Mouse (Mus musculus) kidney, embryonic 15.5 days (tissue): ENCODE measurements at regions not wholly inside any gene's neighbourhood (a gene's known extent, or its start where the extent isn't known, plus 50 kb on each side); places are given as distances from the start of the nearest gene placed in this dataset.

Experiments
- ATAC-seq: fragments of 200-750 bp; cut with Nextera tagmentation; replicated peaks from 2 replicates; pipeline ENCODE4 v1.8.0; 2017; ENCODE audit warnings: moderate TSS enrichment; ENCODE audit not compliant: low FRiP score
- H3K27ac ChIP-seq: fragments of 300-500 bp; sonication (generic); 2 replicates; pipeline ENCODE4 v1.5.1; 2015; ENCODE audit warnings: mild to moderate bottlenecking, inconsistent platforms
- H3K27me3 ChIP-seq: fragments of 300-500 bp; sonication (generic); 2 replicates; pipeline ENCODE4 v1.6.1; 2015; ENCODE audit warnings: inconsistent platforms
- H3K36me3 ChIP-seq: fragments of 300-500 bp; sonication (generic); 2 replicates; pipeline ENCODE4 v1.6.1; 2015; ENCODE audit warnings: inconsistent platforms
- H3K4me1 ChIP-seq: fragments of 300-500 bp; sonication (generic); 2 replicates; pipeline ENCODE4 v1.6.1; 2015; ENCODE audit warnings: inconsistent platforms
- H3K4me2 ChIP-seq: fragments of 300-500 bp; sonication (generic); 2 replicates; pipeline ENCODE4 v1.6.1; 2015; ENCODE audit warnings: moderate library complexity, mild to moderate bottlenecking, inconsistent platforms
- H3K4me3 ChIP-seq: fragments of 300-500 bp; sonication (generic); replicated peaks from 2 replicates; pipeline ENCODE4 v1.5.1; 2015; ENCODE audit warnings: mild to moderate bottlenecking, inconsistent platforms
- H3K9ac ChIP-seq: fragments of 300-500 bp; sonication (generic); 2 replicates; pipeline ENCODE4 v1.6.1; 2015; ENCODE audit warnings: mild to moderate bottlenecking, inconsistent platforms
- H3K9me3 ChIP-seq: fragments of 300-500 bp; sonication (generic); replicated peaks from 2 replicates; pipeline ENCODE4 v1.6.1; 2016; ENCODE audit warnings: inconsistent platforms
- WGBS: fragments of 180-500 bp; shearing (Covaris S2); methylation state at CpG from one replicate; pipeline ENCODE4 v1.1.7; 2015; ENCODE audit warnings: mixed read lengths; 5-methylcytosine and 5-hydroxymethylcytosine counted together

DNA sequence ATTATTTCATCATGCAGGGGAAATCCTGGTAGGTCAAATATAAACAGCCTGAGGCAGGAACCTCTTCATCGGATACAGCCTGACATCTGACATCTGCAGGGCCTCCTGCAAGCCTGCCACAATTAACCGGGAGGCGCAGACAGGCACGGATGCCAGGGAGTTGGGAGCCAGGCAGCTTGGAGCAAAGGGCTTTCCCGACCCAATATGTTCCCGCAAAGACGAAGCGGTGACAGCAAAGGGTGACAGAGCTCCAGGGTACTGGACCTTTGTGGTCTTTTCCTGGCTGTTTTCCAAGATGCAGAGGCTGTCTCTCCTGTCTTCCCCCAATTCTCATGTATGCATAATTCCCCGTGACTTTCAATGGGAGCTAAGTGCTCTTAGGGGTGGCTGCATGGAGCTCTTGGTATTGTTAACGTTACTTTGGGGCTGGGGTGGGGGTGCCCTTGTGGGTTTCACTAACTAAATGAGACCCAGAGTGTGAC is 55.4 kb upstream of the Lhx8 start:
- ATAC-seq = no peak
- H3K4me1 ChIP-seq = no peaks in the 10 kb centered on the region

DNA sequence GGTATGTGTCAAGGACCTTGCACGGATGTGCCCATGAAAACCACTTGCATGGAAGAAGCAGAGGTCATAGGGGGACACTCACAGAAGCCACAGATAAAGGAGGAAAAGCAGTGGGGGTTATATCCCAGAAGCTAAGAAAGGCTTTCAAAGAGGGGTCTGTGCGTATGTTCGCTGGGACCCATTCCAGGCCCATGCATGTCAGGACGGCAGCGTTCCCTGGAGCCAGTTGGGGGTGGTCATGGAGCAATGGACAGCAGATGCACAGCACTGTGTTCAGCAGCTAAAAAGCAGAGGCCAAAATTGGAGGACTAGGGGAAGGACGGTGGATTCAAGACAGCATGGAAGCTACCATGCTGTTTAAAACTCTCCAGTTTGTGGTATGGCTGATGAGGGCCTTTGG is 52.4 kb upstream of the Lhx8 start:
- Histone ChIP-seq H3K36me3 (no peaks in the 10 kb centered on the region), H3K4me2 (no peak overlapping the region), H3K4me3 (no peak overlapping the region), H3K4me1 (no peaks in the 10 kb centered on the region), H3K27ac (no peak overlapping the region), H3K9ac (no peak overlapping the region), H3K9me3 (no peaks in the 10 kb centered on the region), H3K27me3 (peaks cover 8% of the 10 kb centered on the region)
- 94% methylated on average over 6 of the region's 6 CpGs for WGBS
- ATAC-seq = no peak

More for the DNA sequence above, 55.4 kb upstream of the Lhx8 start:
- Histone ChIP-seq H3K27me3 (peaks cover 8% of the 10 kb centered on the region), H3K9ac (no peak overlapping the region), H3K4me3 (no peak overlapping the region), H3K36me3 (no peaks in the 10 kb centered on the region), H3K4me2 (no peak overlapping the region), H3K27ac (no peak overlapping the region), H3K9me3 (no peaks in the 10 kb centered on the region)
- WGBS = 24% methylated on average over 10 of the region's 10 CpGs

DNA sequence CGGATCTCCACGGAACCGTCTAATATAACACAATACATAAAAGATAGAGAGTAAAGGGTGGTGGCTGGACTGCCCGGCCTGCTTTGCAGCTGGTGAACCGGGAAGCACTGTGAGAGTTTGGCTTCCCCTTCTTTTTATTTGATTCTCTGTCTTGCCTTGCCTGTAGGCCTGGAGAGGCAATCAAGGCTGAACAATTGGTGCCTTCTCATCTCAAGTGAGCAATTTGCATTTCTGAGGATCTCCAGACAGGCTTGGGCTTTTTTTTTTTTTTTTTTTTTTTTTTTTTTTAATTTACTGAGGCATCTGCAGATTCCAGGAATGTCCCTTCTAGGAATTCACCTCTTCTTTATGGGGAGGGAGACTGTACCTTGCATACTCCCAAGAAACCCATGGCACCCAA is 51.1 kb upstream of the Lhx8 start:
- WGBS = 30% methylated on average over 5 of the region's 5 CpGs
- no peaks in the 10 kb centered on the region for H3K4me1 ChIP-seq
- H3K36me3 ChIP-seq = no peaks in the 10 kb centered on the region
- no peak overlapping the region for H3K27ac ChIP-seq
- no peak overlapping the region for H3K4me3 ChIP-seq
- no peak overlapping the region for H3K4me2 ChIP-seq
- peaks cover 3% of the 10 kb centered on the region; the same call in 1 of the 2 replicates for H3K27me3 ChIP-seq
- H3K9ac ChIP-seq = no peak overlapping the region
- H3K9me3 ChIP-seq = no peaks in the 10 kb centered on the region
- ATAC-seq = no peak
